Mouse (Mus musculus) bone marrow macrophage, adult 2 months (primary cell): Measurements from ENCODE around the gene Wbp1.

Experiments
- CTCF ChIP-seq: IDR thresholded peaks from 2 replicates; pipeline ENCODE4 v1.5.1; 2012; ENCODE audit warnings: low read depth, mild to moderate bottlenecking, low read length, moderate library complexity
- POLR2A ChIP-seq: IDR thresholded peaks from 2 replicates; pipeline ENCODE4 v1.6.1; 2012; ENCODE audit warnings: mild to moderate bottlenecking, low read depth, low read length, borderline replicate concordance

- TF ChIP-seq CTCF, result no peak
- TF ChIP-seq POLR2A, result no peak
Observed at GRCm38 (mm10) chr6:83153038-83153437, 31.7 kb upstream of the Wbp1 start.
